10 mouse cellular contexts compared by ENCODE assay signal in genomic region chr5:134644643-134645118, GRCm38 (mm10). TPM values are rescaled to one million over a fixed set of nuclear protein-coding genes. Genes with fewer than 3 reads are reported as not detected.
DNase-seq lines count a peak whose midpoint lies in the region; ATAC-seq lines count a peak whose summit lies in the region.
"Had no signal": no experiment of that assay in that cellular context is flagged by ENCODE, and none has a peak within 500 bp of the region (broad histone marks: within the 10 kb centered on the region; RNA-seq: fewer than 3 reads in every experiment).

No protein-coding gene starts in this region.

- no peak overlapping the region for H3K4me3 ChIP-seq in kidney, embryonic 14.5 days (ENCODE audit: low read length)
- H3K4me3 ChIP-seq in brown adipose tissue, adult 24 weeks (ENCODE audit: insufficient read depth, low read depth, low read length): no peak overlapping the region
- H3K4me3 ChIP-seq in midbrain, embryonic 14.5 days (replicated peaks; ENCODE audit: low read depth, low read length): no peak overlapping the region
- H3K4me3 ChIP-seq: embryonic facial prominence, embryonic 13.5 days; neural tube, embryonic 13.5 days had no signal

- H3K27ac ChIP-seq in kidney, embryonic 14.5 days (ENCODE audit: low read depth, low read length): no peak overlapping the region
- H3K27ac ChIP-seq in brown adipose tissue, adult 24 weeks (replicated peaks; ENCODE audit: low read depth, low read length): peak overlapping the region; percentile 30
- no peak overlapping the region for H3K27ac ChIP-seq in midbrain, embryonic 14.5 days (replicated peaks; ENCODE audit: low read depth, low read length)
- H3K27ac ChIP-seq: embryonic facial prominence, embryonic 13.5 days; liver, embryonic 14.5 days; neural tube, embryonic 13.5 days had no signal

- no peak overlapping the region for H3K4me2 ChIP-seq in kidney, embryonic 14.5 days (replicated peaks; ENCODE audit: low read depth, low read length)
- H3K4me2 ChIP-seq in midbrain, embryonic 14.5 days (ENCODE audit: low read length): no peak overlapping the region
- H3K4me2 ChIP-seq: embryonic facial prominence, embryonic 13.5 days; neural tube, embryonic 13.5 days had no signal

- 59% methylated on average over 8 of the region's 8 CpGs for WGBS in kidney, embryonic 14.5 days
- WGBS in midbrain, embryonic 14.5 days: 82% methylated on average over 8 of the region's 8 CpGs

- no peaks in the 10 kb centered on the region for H3K9me3 ChIP-seq in kidney, embryonic 14.5 days (ENCODE audit: control insufficient read depth, low read length)
- no peaks in the 10 kb centered on the region for H3K9me3 ChIP-seq in midbrain, embryonic 14.5 days (ENCODE audit: control insufficient read depth, low read length)
- H3K9me3 ChIP-seq: embryonic facial prominence, embryonic 13.5 days; neural tube, embryonic 13.5 days had no signal

- no peak for ATAC-seq in kidney, embryonic 14.5 days (ENCODE audit: low FRiP score, low TSS enrichment)
- no peak for ATAC-seq in midbrain, embryonic 14.5 days (ENCODE audit: low FRiP score, low TSS enrichment)

- H3K36me3 ChIP-seq in kidney, embryonic 14.5 days (ENCODE audit: control insufficient read depth, insufficient read depth, low read length): no peaks in the 10 kb centered on the region
- no peaks in the 10 kb centered on the region for H3K36me3 ChIP-seq in midbrain, embryonic 14.5 days (ENCODE audit: control insufficient read depth, insufficient read depth, low read length)
- H3K36me3 ChIP-seq: embryonic facial prominence, embryonic 13.5 days; neural tube, embryonic 13.5 days had no signal

- H3K27me3 ChIP-seq in kidney, embryonic 14.5 days (ENCODE audit: control insufficient read depth, insufficient read depth, low read length): no peaks in the 10 kb centered on the region
- H3K27me3 ChIP-seq in midbrain, embryonic 14.5 days (ENCODE audit: control insufficient read depth, insufficient read depth, low read length): no peaks in the 10 kb centered on the region
- H3K27me3 ChIP-seq: embryonic facial prominence, embryonic 13.5 days; neural tube, embryonic 13.5 days had no signal

- no peak overlapping the region for H3K9ac ChIP-seq in kidney, embryonic 14.5 days (ENCODE audit: low read depth, low read length)
- H3K9ac ChIP-seq in midbrain, embryonic 14.5 days (replicated peaks; ENCODE audit: low read length): no peak overlapping the region
- H3K9ac ChIP-seq: embryonic facial prominence, embryonic 13.5 days; liver, embryonic 14.5 days; neural tube, embryonic 13.5 days had no signal

- DNase-seq in kidney, postnatal 10 days: peak; percentile 37
- peak; percentile 33 to 35 for DNase-seq in heart, postnatal 14 days
- DNase-seq in lung, postnatal 14 days: peak; percentile 81
- no peak for DNase-seq in retina, embryonic 14.5 days (ENCODE audit: low spot score)
- DNase-seq in midbrain, embryonic 14.5 days: no peak

- intact Hi-C loops in heart, postnatal 14 days (cut with DNase I): no loop called here

- H3K4me1 ChIP-seq in kidney, embryonic 14.5 days (ENCODE audit: control insufficient read depth, insufficient read depth, low read length): no peaks in the 10 kb centered on the region
- H3K4me1 ChIP-seq in brown adipose tissue, adult 24 weeks (ENCODE audit: control insufficient read depth, insufficient read depth, insufficient read length, low read length): peaks cover 2% of the 10 kb centered on the region; the same call in 1 of the 2 replicates
- 0 out of 2 replicates have a peak, but pooled peaks cover 3% of the 10 kb centered on the region for H3K4me1 ChIP-seq in midbrain, embryonic 14.5 days (ENCODE audit: control insufficient read depth, insufficient read depth, low read length)

RNA-seq across cellular contexts. Expression of gene Eif4h, which starts 5.4 kb away (rescaled TPM):
- 463 and 491 TPM in 2 replicates for polyA plus RNA-seq in kidney, embryonic 14.5 days (2014; fragmentation: Nextera tagmentation; extraction: Ambion mirVana)
- polyA plus RNA-seq in brown adipose tissue, adult 24 weeks (2012; ENCODE audit: insufficient read depth, insufficient read length, missing spikeins): 116 and 126 TPM in 2 replicates
- 100 to 1,000 TPM; 165 to 170 TPM for total RNA-seq in heart, postnatal 14 days (2021)
- polyA plus RNA-seq in midbrain, embryonic 14.5 days (2014; fragmentation: Nextera tagmentation; extraction: Ambion mirVana): 357 and 372 TPM in 2 replicates

RNA-seq across cellular contexts. Expression of gene Lat2, which starts 29.9 kb away (rescaled TPM):
- 1.8 and 2.2 TPM in 2 replicates for polyA plus RNA-seq in kidney, embryonic 14.5 days (2014; fragmentation: Nextera tagmentation; extraction: Ambion mirVana)
- polyA plus RNA-seq in brown adipose tissue, adult 24 weeks (2012; ENCODE audit: insufficient read depth, insufficient read length, missing spikeins): 0.83 and 1.4 TPM in 2 replicates
- total RNA-seq in heart, postnatal 14 days (2021): 1 to 10 TPM; 3.0 to 3.3 TPM
- polyA plus RNA-seq in midbrain, embryonic 14.5 days (2014; fragmentation: Nextera tagmentation; extraction: Ambion mirVana): 1.5 and 2.7 TPM in 2 replicates

RNA-seq across cellular contexts. Expression of gene Limk1, which starts 43.7 kb away (rescaled TPM):
- polyA plus RNA-seq in kidney, embryonic 14.5 days (2014; fragmentation: Nextera tagmentation; extraction: Ambion mirVana): 6.7 and 9.1 TPM in 2 replicates
- polyA plus RNA-seq in brown adipose tissue, adult 24 weeks (2012; ENCODE audit: insufficient read depth, insufficient read length, missing spikeins): 4.1 and 7.5 TPM in 2 replicates
- total RNA-seq in heart, postnatal 14 days (2021): 1 to 10 TPM; 7.3 to 8.1 TPM
- 22.3 and 39.4 TPM in 2 replicates for polyA plus RNA-seq in midbrain, embryonic 14.5 days (2014; fragmentation: Nextera tagmentation; extraction: Ambion mirVana)

Comparison
In these comparisons a context has a peak if more than half of its experiments do, and no peak if none do; other contexts are left out.
1. DNase-seq: peak in kidney, postnatal 10 days (single experiment), heart, postnatal 14 days (2 of 2) and lung, postnatal 14 days (single experiment); none in retina, embryonic 14.5 days (single experiment) and midbrain, embryonic 14.5 days (single experiment).